Mouse (Mus musculus) gastrocnemius, adult 8-10 months (tissue): Measurements from ENCODE around the gene Mgl2. TPM values are rescaled to one million over a fixed set of nuclear protein-coding genes. Genes with fewer than 3 reads are reported as not detected.

Experiments used
- DNase-seq, 2 experiments: peaks; one replicate each; pipeline ENCODE4 v3.0.0; 2022; ENCODE audit warnings: low spot score in 2 of 2
- total RNA-seq, 4 experiments: library from RNA; stranded (reverse); gene quantifications; 2 replicates each; pipeline ENCODE4 v1.2.4; 2022

The Mgl2 gene
- total RNA-seq, 4 experiments from 2014 or later = 0.60 to 2.0 (median 0.94) TPM

DNA sequence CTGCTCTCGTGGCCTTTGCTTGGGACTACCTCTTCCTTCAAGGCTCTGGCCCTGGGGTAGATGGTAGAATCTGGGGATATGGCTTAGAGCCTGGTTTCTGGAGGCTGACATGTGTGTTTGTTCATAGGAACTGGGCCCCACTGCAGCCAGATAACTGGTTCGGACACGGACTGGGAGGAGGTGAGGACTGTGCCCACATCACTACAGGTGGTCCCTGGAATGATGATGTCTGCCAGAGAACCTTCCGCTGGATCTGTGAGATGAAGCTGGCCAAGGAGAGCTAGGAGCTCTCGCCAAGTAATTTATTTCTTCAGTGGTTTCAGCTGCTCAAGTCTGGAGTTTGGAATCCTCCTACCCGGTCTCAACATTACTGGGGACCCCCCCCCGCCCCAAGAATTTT lies 40.2 kb downstream of the Mgl2 start:
- DNase-seq = no peak

DNA sequence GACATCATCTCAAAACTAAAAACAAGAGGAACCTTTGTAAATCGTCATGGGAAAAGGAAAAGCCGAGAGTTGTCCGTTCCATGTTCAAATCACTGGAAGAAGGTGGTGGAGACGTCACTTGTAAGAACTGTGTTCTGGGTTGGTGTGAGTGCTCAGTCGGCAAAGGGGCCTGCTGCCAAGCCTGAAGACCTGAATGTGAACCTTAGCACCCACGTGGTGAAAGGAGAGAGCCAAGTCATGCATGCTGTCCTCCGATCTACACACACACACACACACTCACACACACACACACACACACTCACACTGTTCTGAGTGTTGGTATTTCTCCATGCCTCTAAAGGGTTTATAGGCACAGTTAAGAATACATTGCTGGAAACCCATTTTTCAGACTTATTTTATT lies 41.1 kb downstream of the Mgl2 start:
- DNase-seq = no peak

DNA sequence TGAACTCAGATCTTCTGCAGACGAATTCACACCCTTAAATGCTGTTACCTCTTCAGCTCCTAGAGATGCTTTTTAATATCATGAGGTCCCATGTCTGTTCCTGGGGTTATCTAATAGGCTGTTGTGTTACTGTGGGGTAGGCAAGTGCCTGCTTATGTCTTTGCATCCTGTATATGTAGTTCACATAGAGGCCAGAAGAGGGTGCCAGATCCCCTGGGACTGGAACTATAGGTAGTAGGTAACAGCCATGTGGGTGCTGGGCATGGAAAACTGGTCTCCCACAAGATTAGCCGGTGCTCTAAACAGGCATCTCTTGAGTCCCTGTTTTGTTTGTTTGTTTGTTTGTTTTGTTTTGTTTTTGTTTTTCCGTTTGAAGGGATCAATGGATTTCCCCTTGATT lies 41.7 kb downstream of the Mgl2 start:
- DNase-seq = no peak

DNA sequence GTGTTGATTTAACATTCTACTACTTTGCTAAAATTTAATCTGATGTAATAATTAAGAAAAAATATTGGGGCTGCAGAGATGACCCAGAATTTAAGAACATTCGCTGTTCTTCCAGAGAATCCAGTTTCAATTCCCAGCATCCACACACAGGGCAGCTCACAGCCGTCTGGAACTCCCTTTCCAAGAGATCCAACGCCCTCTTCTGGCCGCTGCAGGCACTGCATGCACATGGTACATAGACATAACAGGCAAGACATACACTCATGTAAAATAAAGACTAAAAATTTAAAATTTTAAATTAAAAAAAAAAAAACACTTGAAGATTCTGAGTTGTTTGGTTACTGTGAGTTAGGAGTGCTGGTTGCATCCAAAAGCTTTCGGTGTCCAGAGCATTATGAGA lies 42.2 kb downstream of the Mgl2 start:
- no peak for DNase-seq

DNA sequence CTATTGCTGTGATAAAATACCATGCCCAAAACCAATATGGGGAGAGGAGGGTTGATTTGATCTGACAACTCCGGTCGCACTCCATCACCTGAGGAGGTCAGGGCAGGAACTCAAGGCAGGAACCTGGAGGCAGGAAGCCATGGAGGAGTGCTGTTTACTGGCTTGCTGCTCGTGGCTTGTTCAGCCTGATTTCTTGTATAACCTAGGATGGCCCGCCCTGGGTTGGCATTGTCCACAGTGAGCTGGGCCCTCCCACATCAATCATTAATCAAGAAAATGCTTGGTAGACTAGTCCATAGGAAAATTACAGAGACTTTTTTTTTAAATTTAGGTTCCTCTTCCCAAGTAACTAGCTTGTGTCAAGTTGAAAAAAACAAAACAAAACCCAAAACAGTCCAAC lies 44.4 kb downstream of the Mgl2 start:
- DNase-seq = no peak

DNA sequence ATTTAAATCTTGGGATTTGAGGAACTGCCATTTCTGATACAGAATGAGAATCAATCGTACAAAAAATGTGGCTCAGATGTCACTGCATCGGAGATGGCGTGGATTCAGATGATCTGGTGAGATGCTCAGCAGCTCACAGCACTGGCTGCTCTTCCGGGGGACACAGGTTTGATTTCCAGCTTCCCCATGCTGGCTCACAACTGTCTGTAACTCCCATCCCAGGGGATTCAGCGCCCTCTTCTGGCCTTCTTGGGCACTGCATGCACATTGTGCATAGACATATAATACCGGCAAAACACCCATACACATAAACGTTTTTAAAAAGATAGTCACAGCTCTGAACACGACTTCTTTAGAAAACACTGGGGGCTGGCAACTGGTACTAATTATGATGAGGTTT lies 47.5 kb downstream of the Mgl2 start:
- no peak for DNase-seq

DNA sequence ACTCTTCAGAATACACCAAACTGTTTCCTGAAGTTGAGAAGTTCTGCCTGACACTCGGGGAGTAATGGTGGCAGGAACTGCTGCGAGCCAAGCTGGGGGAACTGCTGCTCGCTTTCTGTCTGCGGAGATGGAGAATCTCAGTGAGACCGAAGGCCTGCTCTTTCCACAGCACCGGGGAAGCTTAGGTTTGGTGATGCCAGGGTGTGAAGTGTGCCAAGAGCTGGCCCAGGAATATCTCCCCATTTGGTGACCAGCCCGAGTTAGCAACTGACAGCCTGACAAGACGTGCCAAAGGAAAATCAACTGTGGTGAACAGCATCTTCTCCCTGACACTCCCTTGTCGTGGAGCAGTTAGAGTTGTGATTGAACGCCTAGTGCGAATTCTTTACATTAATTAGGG lies 48.2 kb downstream of the Mgl2 start:
- no peak for DNase-seq

DNA sequence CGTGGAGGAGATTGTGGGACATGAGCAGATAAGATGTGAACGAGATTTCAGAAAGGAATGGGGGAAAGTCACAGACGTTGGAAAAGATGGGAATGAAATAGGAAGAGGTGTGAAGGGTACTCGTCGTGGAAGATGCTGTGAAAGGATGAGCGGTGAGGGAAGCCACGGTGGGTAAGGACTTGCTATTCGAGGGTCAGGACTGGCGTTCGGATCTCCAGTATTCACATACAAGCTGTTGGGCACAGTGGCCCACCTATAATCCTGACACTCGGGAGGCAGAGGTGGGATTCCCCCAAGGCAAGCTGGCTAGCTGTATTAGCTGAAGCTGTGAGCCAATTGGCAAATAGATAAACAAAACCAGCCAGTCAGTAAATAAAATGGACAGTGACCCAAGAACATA lies 48.6 kb downstream of the Mgl2 start:
- no peak for DNase-seq

DNA sequence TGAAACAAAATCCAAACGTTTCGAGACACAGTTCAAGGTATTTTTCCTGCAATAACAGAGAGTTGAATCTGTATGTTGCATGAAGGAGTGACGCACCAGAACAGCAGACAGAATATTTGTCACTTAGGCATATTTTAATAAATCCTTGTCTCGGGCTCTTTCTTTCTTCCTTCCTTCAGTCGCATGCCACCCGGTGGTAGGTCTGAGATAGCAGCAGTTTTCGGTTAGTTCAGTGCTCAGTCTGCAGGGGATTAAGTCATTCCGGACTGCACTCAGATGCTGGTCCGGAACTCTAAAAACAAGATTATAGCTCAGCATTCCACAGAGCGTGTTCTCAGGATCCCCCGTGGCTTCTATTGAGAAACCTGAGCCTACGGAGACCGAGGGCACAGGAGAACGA lies 49.3 kb downstream of the Mgl2 start:
- DNase-seq = no peak

DNA sequence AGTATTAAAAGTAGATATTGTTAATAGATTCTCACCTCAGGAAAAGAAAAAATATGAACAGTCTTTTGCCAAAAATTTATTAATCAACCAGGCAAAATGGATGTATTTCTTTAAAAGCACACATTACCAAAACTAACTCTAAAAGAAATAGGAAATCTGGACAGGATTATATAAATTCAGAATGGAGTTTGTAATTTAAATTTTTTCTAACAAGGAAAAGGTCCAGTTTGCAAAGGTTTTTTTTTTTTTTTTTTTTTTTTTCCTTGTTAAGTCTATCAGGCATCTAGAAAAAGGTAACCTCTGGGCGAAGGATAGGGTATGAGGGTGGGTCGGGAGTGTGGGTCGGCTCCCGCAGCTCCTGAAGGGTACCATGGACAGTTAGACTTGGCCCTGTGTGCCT lies 50.4 kb downstream of the Mgl2 start:
- DNase-seq = no peak

DNA sequence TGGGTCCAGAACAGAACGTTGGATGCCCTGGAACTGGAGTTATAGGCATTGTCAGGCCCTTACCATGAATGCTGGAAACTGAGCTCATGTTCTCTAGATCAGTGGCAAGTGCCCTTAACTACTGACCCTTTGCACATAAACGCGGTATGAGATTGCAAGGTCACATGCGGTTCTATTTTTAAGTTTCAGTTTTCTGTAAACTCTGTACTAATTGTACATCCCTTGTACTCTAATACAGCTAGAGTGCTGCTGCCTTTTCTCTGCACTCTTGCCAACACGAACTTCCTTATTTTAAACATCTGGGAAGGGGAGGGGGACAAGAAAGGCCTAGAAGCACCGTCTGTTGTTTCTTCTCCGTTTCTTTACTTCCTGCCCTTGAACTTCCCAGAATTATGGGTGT lies 55.0 kb downstream of the Mgl2 start:
- DNase-seq = no peak

Other genes with a start within 250 kb of the Mgl2 start
- 1 to 10 TPM in 2 of 4 experiments, under 1 TPM in 2; 0.97 to 1.3 (median 1.1) TPM for gene Kctd11, start 248.9 kb upstream of the Mgl2 start, total RNA-seq
- gene Acap1, start 234.8 kb upstream of the Mgl2 start, total RNA-seq = under 1 TPM in 3 of 4 experiments, not detected in 1; 0.15 to 0.21 (median 0.19) TPM
- gene 2810408A11Rik, start 229.3 kb upstream of the Mgl2 start, total RNA-seq = 1 to 10 TPM in 1 of 4 experiments, under 1 TPM in 3; 0.22 to 1.1 (median 0.57) TPM
- 10 to 100 TPM; 21.6 to 31.3 (median 25.5) TPM for gene Neurl4, start 229.3 kb upstream of the Mgl2 start, total RNA-seq
- gene Gps2, start 216.4 kb upstream of the Mgl2 start, total RNA-seq = 10 to 100 TPM; 38.6 to 53.2 (median 50.3) TPM
- gene Eif5a, start 208.4 kb upstream of the Mgl2 start, total RNA-seq = 100 to 1,000 TPM; 443 to 477 (median 467) TPM
- gene Ybx2, start 194.5 kb upstream of the Mgl2 start, total RNA-seq = 10 to 100 TPM in 1 of 4 experiments, 1 to 10 TPM in 3; 8.5 to 11.4 (median 9.2) TPM
- 100 to 1,000 TPM; 397 to 490 (median 424) TPM for gene Slc2a4, start 182.1 kb upstream of the Mgl2 start, total RNA-seq
- gene Cldn7, start 165.6 kb upstream of the Mgl2 start, total RNA-seq = not detected
- gene Ctdnep1, start 149.2 kb upstream of the Mgl2 start, total RNA-seq = 100 to 1,000 TPM; 266 to 308 (median 283) TPM
- 10 to 100 TPM; 38.8 to 40.8 (median 39.4) TPM for gene Elp5, start 147.8 kb upstream of the Mgl2 start, total RNA-seq
- gene Gabarap, start 139.2 kb upstream of the Mgl2 start, total RNA-seq = 100 to 1,000 TPM; 186 to 216 (median 214) TPM
- gene Phf23, start 134.6 kb upstream of the Mgl2 start, total RNA-seq = 10 to 100 TPM; 20.5 to 28.5 (median 23.0) TPM
- 1 to 10 TPM; 3.8 to 5.2 (median 4.5) TPM for gene Dvl2, start 129.7 kb upstream of the Mgl2 start, total RNA-seq
- gene Acadvl, start 114.9 kb upstream of the Mgl2 start, total RNA-seq = 100 to 1,000 TPM; 288 to 338 (median 299) TPM
- gene Dlg4, start 113.4 kb upstream of the Mgl2 start, total RNA-seq = 1 to 10 TPM; 3.3 to 6.9 (median 4.2) TPM
- gene Asgr1, start 76.2 kb upstream of the Mgl2 start, total RNA-seq = not detected
- gene Asgr2, start 37.7 kb upstream of the Mgl2 start, total RNA-seq = not detected
- gene Clec10a, start 25.9 kb downstream of the Mgl2 start, total RNA-seq = 1 to 10 TPM; 1.6 to 3.6 (median 2.8) TPM
- under 1 TPM in 2 of 4 experiments, not detected in 2; 0.27 to 0.46 TPM for gene Slc16a11, start 82.4 kb downstream of the Mgl2 start, total RNA-seq
- gene Slc16a13, start 90.7 kb downstream of the Mgl2 start, total RNA-seq = under 1 TPM; 0.13 to 0.89 (median 0.35) TPM
- 1 to 10 TPM; 1.2 to 3.9 (median 2.3) TPM for gene Bcl6b, start 99.5 kb downstream of the Mgl2 start, total RNA-seq
- 10 to 100 TPM; 29.8 to 36.3 (median 35.5) TPM for gene 0610010K14Rik, start 107.6 kb downstream of the Mgl2 start, total RNA-seq
- 1 to 10 TPM; 1.6 to 3.3 (median 3.0) TPM for gene Gm21988, start 109.5 kb downstream of the Mgl2 start, total RNA-seq
- 100 to 1,000 TPM in 3 of 4 experiments, 10 to 100 TPM in 1; 92.8 to 127 (median 113) TPM for gene Rnasek, start 109.5 kb downstream of the Mgl2 start, total RNA-seq
- gene Alox12, start 125.0 kb downstream of the Mgl2 start, total RNA-seq = 1 to 10 TPM in 3 of 4 experiments, under 1 TPM in 1; 0.63 to 2.2 (median 1.3) TPM
- gene Alox12e, start 192.3 kb downstream of the Mgl2 start, total RNA-seq = under 1 TPM in 1 of 4 experiments, not detected in 3; 0.11 TPM
- under 1 TPM in 2 of 4 experiments, not detected in 2; 0.11 TPM for gene Alox15, start 221.7 kb downstream of the Mgl2 start, total RNA-seq